Mouse (Mus musculus): ENCODE results near the gene Foxn2. TPM values are rescaled to one million over a fixed set of nuclear protein-coding genes. Genes with fewer than 3 reads are reported as not detected.

Gene Foxn2
- polyA plus RNA-seq, 1 experiment from 2014 or later: 8.5 TPM

DNA sequence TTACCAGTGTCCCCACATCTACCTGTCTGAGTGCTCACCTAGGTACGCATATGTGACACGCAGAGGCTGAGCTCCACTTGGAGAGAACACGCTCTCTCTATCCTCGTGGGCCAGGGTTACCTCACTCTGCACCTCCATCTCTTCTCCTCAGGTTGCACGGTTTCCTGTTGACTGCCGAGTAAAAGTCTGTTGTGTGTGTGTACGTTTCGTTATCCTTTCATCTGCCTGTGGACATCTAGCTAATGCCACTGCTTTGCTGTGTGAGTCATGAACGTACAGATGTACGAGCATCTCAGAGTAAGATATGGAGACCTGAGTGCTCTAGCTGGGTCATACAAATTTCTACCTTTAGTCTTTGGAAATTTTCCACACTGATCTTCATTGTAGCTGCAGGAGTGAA lies 39.9 kb downstream of the Foxn2 start:
- Histone ChIP-seq H3K4me2 (no peak overlapping the region), H3K9me3 (no peaks in the 10 kb centered on the region), H3K9ac (no peak overlapping the region), H3K27me3 (no peaks in the 10 kb centered on the region), H3K4me1 (replicated peaks) (no peaks in the 10 kb centered on the region), H3K27ac (replicated peaks) (no peak overlapping the region), H3K36me3 (no peaks in the 10 kb centered on the region), H3K4me3 (no peak overlapping the region)
- no peak for ATAC-seq (ENCODE audit: low FRiP score, low read depth)
- 93% methylated on average over 10 of the region's 10 CpGs for WGBS

DNA sequence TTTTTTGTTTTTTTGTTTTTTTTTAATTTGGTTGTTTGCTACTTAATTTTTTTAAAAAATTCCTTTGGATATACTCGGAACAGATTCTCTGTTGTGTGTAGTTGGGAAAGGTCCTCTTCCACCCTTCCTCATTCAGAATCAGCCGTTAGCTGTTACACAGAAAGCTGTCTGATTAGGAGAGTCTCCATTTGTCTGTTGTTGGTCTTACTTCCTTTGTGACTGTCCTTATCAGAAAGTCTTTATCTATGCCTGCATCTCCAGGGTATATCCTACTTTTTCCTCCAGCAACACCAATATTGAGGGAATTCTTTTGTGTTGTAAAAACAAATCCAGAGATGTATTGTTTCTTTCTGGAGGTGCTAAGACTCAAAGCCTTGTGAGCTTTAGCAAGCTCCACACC lies 40.6 kb downstream of the Foxn2 start:
- no peak overlapping the region for H3K4me3 ChIP-seq
- WGBS: 84% methylated on average over 2 of the region's 2 CpGs
- no peaks in the 10 kb centered on the region for H3K9me3 ChIP-seq
- no peak overlapping the region for H3K4me2 ChIP-seq
- no peak overlapping the region for H3K9ac ChIP-seq
- no peaks in the 10 kb centered on the region for H3K27me3 ChIP-seq
- H3K4me1 ChIP-seq (replicated peaks): no peaks in the 10 kb centered on the region
- H3K36me3 ChIP-seq: no peaks in the 10 kb centered on the region
- ATAC-seq (ENCODE audit: low FRiP score, low read depth): no peak
- H3K27ac ChIP-seq (replicated peaks): no peak overlapping the region

DNA sequence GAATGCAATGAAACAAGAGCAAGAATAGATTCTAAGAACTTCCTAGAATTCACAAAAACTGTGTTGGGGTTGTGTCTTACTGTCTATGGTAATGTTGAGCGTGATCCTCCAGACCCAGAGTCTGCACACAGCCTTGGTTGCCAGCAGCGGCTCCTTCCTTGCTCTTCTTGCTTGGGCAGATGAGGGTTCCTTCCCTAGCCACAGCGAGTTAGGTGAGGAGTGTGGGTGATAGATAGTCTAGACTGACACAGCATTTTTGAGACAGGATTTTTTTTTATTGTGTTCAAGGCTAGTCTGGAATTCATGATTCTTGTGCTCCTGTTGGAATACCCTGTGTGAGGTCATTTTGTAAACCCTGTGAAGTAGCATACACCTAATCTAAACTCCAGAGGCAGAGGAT lies 41.1 kb downstream of the Foxn2 start:
- H3K9ac ChIP-seq: no peak overlapping the region
- H3K4me3 ChIP-seq: no peak overlapping the region
- H3K4me1 ChIP-seq (replicated peaks): no peaks in the 10 kb centered on the region
- H3K27me3 ChIP-seq: no peaks in the 10 kb centered on the region
- no peak for ATAC-seq (ENCODE audit: low FRiP score, low read depth)
- no peak overlapping the region for H3K4me2 ChIP-seq
- 0 out of 2 replicates have a peak, but pooled peaks cover 3% of the 10 kb centered on the region for H3K36me3 ChIP-seq
- WGBS: 95% methylated on average over 3 of the region's 3 CpGs
- no peaks in the 10 kb centered on the region for H3K9me3 ChIP-seq
- H3K27ac ChIP-seq (replicated peaks): no peak overlapping the region

DNA sequence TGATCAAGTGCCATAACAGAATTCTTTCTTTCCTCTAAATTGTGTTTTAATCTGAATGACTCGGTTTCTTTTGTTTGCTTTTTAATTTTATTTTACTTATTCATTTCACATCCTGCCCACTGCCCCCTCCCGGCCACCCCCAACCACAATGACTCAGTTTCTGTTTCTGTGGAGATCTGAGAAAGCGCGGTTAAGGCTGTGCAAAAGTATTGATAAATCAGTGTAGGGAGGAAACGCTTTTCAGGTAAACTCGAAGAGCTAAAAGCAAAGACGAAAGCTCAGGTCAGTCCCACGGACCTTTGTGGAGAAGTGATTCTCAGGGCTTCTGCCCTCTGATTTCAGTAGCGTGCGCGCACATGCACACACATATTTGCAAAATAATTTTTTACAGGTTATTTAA lies 44.0 kb downstream of the Foxn2 start:
- no peak overlapping the region for H3K9ac ChIP-seq
- no peak for ATAC-seq (ENCODE audit: low FRiP score, low read depth)
- no peak overlapping the region for H3K4me2 ChIP-seq
- H3K27ac ChIP-seq (replicated peaks): no peak overlapping the region
- 0 out of 2 replicates have a peak, but pooled peaks cover 4% of the 10 kb centered on the region for H3K36me3 ChIP-seq
- WGBS: 93% methylated on average over 11 of the region's 11 CpGs
- no peaks in the 10 kb centered on the region for H3K27me3 ChIP-seq
- no peaks in the 10 kb centered on the region for H3K4me1 ChIP-seq (replicated peaks)
- no peaks in the 10 kb centered on the region for H3K9me3 ChIP-seq
- H3K4me3 ChIP-seq: no peak overlapping the region

DNA sequence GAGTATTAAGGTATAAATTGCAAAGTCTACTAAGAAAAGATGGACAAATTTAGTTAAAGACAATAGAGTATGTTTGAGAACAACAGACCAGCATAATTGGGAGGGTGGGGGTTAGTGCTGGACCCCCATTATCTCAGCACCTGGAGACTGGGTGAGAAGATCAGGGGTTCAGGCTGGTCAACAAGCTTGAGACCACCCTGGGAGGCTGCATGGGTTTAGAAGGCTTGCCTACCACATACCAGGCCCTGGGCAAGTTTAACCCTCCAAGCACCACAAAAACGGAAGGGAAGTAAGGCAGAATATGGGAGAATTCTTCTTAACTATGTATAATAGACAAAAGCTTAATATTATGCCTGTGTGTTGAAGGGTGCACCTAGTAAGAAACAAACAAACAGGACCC lies 44.4 kb downstream of the Foxn2 start:
- Histone ChIP-seq H3K27me3 (no peaks in the 10 kb centered on the region), H3K4me3 (no peak overlapping the region), H3K36me3 (0 out of 2 replicates have a peak, but pooled peaks cover 4% of the 10 kb centered on the region), H3K27ac (replicated peaks) (no peak overlapping the region), H3K4me2 (no peak overlapping the region), H3K9ac (no peak overlapping the region), H3K9me3 (no peaks in the 10 kb centered on the region), H3K4me1 (replicated peaks) (no peaks in the 10 kb centered on the region)
- 88% methylated on average over 1 of the region's 1 CpGs for WGBS
- ATAC-seq (ENCODE audit: low FRiP score, low read depth): no peak

DNA sequence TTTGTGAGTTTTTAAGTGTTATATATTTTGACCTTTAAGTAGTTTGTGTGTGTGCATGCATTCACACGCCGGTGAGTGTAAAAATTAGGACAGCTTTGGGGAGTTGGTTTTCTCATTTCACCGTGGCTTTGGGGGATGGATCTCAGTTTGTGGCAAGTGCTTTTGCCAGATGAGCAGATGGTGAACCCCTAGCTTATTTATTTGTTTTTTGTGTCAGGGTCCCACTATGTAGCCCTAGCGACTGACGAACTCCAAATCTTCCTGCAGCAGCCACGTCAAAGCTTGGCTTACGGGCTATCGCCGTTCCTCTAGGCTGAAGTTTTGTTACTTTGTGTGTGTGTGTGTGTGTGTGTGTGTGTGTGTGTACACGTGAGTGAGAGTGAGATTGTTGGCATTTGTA lies 50.0 kb downstream of the Foxn2 start:
- H3K36me3 ChIP-seq: 0 out of 2 replicates have a peak, but pooled peaks cover 4% of the 10 kb centered on the region
- WGBS: 67% methylated on average over 10 of the region's 10 CpGs
- no peak for ATAC-seq (ENCODE audit: low FRiP score, low read depth)

DNA sequence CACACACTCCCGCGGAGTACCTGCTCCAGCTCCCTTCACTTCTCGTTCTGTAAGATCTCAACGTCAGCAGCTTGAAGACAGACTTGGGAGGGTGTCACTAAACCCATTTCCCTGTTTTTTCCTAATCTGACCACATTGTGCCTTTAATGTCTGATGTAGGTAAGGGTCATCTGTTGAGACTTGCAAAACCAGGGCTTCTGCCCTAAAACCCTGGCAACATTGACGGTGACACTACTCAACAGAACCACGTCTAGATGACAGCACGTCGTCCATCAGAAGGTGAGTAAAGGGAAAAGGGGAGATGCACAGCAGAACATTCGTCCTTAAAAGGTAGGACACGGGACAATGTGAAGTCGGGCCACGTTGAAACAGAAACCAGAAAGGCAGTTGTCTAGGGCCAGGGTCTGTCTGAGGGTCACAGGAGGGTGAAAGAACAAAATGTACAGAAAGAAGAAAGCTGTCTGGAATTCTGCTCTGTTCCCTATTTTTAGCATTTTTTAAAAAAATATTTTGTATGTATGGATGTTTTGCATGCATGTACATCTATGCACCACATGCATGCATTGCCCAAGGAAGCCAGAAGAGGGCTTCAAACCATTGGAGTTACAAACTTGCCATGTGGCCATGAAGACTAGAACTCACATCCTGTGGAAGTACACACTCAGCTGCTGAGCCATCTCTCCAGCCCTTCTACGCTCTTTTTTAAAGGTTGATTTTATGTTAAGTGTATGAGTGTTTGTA lies 51.0 kb downstream of the Foxn2 start:
- peaks cover 20% of the 10 kb centered on the region for H3K4me1 ChIP-seq (replicated peaks)
- no peak overlapping the region for H3K4me2 ChIP-seq
- no peaks in the 10 kb centered on the region for H3K27me3 ChIP-seq
- no peak overlapping the region for H3K27ac ChIP-seq (replicated peaks)
- no peaks in the 10 kb centered on the region for H3K9me3 ChIP-seq
- no peak for ATAC-seq (ENCODE audit: low FRiP score, low read depth)
- H3K4me3 ChIP-seq: no peak overlapping the region
- H3K36me3 ChIP-seq: 0 out of 2 replicates have a peak, but pooled peaks cover 1% of the 10 kb centered on the region
- 94% methylated on average over 13 of the region's 13 CpGs for WGBS
- H3K9ac ChIP-seq: no peak overlapping the region

More for the DNA sequence above, 50.0 kb downstream of the Foxn2 start:
- no peak overlapping the region for H3K9ac ChIP-seq
- no peaks in the 10 kb centered on the region for H3K9me3 ChIP-seq
- no peak overlapping the region for H3K4me3 ChIP-seq
- no peak overlapping the region for H3K27ac ChIP-seq (replicated peaks)
- H3K27me3 ChIP-seq: no peaks in the 10 kb centered on the region
- H3K4me2 ChIP-seq: no peak overlapping the region
- H3K4me1 ChIP-seq (replicated peaks): peaks cover 20% of the 10 kb centered on the region

DNA sequence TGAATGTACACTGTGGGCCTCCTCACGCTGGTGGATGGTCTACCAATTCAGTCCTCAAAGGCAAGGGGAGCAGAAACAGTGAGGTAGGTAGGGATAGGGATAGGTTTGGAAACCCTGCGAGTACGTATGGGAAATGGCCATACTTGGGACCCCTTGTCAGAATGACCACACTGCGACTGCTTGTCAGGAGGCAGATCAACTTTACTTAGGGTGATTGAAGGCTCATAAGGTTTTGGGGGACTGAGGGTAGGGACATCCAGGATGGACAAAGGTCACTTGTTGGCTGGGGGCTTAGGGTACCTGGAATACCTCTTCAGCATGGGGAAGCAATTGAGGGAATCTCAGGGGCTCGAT lies 51.6 kb downstream of the Foxn2 start:
- Histone ChIP-seq H3K4me1 (replicated peaks) (peaks cover 20% of the 10 kb centered on the region), H3K4me2 (no peak overlapping the region), H3K4me3 (no peak overlapping the region), H3K9ac (no peak overlapping the region), H3K27ac (replicated peaks) (no peak overlapping the region), H3K27me3 (no peaks in the 10 kb centered on the region), H3K9me3 (no peaks in the 10 kb centered on the region), H3K36me3 (no peaks in the 10 kb centered on the region)
- WGBS: 96% methylated on average over 5 of the region's 5 CpGs
- ATAC-seq (ENCODE audit: low FRiP score, low read depth): no peak

DNA sequence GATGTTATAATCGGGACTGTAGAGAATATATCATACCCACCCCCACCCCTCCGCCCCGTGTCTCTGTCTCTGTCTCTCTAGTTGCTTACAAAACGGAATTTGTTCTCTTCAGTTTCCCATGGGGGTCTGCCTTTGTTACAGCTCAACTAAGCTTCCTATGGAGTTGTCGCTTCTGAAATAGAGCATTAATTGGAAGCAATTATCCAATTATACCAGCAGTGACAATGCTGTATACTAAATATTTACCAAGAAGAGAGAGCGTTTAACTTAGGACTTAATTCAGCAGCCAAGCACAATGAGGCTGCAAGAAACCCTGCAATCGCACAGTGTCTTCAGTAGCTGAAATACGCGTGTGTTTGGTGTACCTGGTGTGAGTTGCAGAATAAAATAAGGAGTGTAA lies 53.0 kb downstream of the Foxn2 start:
- Histone ChIP-seq H3K9ac (no peak overlapping the region), H3K27me3 (no peaks in the 10 kb centered on the region), H3K4me3 (no peak overlapping the region), H3K4me2 (no peak overlapping the region), H3K4me1 (replicated peaks) (peaks cover 20% of the 10 kb centered on the region), H3K36me3 (no peaks in the 10 kb centered on the region), H3K9me3 (no peaks in the 10 kb centered on the region), H3K27ac (replicated peaks) (peak overlapping the region; percentile 85)
- no peak for ATAC-seq (ENCODE audit: low FRiP score, low read depth)
- 41% methylated on average over 9 of the region's 9 CpGs for whole genome bisulfite sequencing

DNA sequence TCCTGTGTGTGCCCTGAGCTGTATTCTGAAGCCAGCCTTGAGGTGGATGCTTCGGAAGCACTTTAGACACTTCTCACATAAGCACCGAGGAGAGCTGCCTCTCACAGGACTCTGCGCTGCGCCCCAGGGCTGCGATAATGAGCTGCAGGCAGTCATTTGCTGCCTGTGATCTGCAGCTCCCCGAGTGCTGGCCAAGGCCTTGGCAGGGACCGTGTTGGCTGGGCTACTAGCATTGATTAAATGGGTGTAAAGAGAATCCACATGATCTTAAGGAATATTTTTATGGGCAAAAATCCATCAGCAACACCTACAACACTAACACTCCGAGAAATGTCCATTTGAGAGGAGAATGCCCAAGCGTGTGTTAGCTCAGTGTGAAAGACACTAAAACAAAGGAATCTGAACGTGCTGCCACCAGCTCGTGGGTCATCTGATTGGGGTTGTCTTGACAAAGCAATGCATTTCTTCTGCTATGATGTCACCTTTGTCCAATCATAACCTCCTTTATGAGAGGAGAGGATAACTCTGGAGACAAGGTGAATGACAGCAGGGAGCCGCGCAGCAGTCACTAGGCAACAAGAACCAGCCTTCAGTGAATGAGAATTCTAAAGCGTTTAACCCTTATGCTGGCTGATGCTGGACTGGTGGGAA lies 53.7 kb downstream of the Foxn2 start:
- Histone ChIP-seq H3K9ac (0 out of 2 replicates have a peak overlapping the region, but pooled peaks have one; percentile 17), H3K27me3 (no peaks in the 10 kb centered on the region), H3K4me3 (0 out of 2 replicates have a peak overlapping the region, but pooled peaks have one; percentile 9), H3K4me1 (replicated peaks) (peaks cover 20% of the 10 kb centered on the region), H3K4me2 (peak overlapping the region; percentile 49), H3K27ac (replicated peaks) (peak overlapping the region; percentile 85), H3K9me3 (no peaks in the 10 kb centered on the region), H3K36me3 (no peaks in the 10 kb centered on the region)
- WGBS: 14% methylated on average over 14 of the region's 14 CpGs
- peak; percentile 87 for ATAC-seq (ENCODE audit: low FRiP score, low read depth)

DNA sequence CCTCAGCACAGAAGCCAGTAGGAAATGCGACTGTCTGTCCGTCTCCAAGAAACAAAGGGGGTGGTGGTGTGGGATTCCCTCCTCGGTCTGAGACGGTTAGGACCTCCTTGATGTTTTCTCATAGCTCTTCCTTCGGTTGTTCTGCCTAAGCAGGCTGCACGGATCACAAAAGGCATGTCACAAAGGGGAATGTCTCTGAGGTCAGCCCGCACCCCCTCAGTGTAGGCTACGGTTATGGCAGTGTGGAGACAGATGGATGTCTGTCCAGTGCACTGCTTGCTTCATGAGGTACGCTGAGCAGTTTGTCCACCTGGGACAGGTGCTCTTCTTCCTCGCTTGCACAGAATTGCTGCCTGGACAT lies 54.2 kb downstream of the Foxn2 start:
- 23% methylated on average over 10 of the region's 10 CpGs for WGBS
- ATAC-seq (ENCODE audit: low FRiP score, low read depth): peak; percentile 57
- Histone ChIP-seq H3K4me3 (0 out of 2 replicates have a peak overlapping the region, but pooled peaks have one; percentile 9), H3K9ac (0 out of 2 replicates have a peak overlapping the region, but pooled peaks have one; percentile 6), H3K27me3 (no peaks in the 10 kb centered on the region), H3K4me1 (replicated peaks) (peaks cover 20% of the 10 kb centered on the region), H3K27ac (replicated peaks) (peak overlapping the region; percentile 85), H3K4me2 (peak overlapping the region; percentile 49), H3K9me3 (no peaks in the 10 kb centered on the region), H3K36me3 (no peaks in the 10 kb centered on the region)

DNA sequence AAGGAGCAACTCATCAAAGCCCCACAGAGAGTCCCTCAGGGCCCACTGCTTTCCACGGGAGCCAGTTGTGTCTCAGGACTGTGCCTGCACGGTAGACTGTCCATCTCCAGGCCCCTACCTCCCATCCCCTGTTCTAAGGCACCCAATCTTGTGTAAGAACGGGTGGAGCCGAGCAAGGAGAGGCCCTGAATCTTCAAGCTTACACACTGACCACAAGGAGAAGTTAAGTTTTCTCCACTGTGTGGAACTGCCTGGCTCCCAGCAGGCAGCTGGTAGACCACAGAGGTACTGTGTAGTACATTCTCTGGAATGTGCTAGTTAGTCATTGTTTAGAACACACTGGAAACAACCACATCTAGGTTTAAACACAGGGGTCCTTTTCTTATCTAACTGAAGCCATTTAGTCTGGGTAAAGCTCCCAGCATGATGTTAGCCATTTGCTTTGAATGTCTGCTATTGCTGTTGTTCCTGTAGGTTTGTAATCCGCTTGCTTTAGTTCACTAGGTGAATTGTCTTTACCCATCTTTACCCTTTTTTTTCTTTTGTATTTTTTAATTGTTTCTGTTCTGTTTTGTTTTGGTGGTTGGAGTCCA lies 57.7 kb downstream of the Foxn2 start:
- no peaks in the 10 kb centered on the region for H3K27me3 ChIP-seq
- no peak overlapping the region for H3K27ac ChIP-seq (replicated peaks)
- H3K9me3 ChIP-seq: no peaks in the 10 kb centered on the region
- no peak overlapping the region for H3K4me3 ChIP-seq
- ATAC-seq (ENCODE audit: low FRiP score, low read depth): no peak
- H3K36me3 ChIP-seq: no peaks in the 10 kb centered on the region
- H3K9ac ChIP-seq: no peak overlapping the region
- peaks cover 20% of the 10 kb centered on the region for H3K4me1 ChIP-seq (replicated peaks)
- 85% methylated on average over 5 of the region's 5 CpGs for WGBS
- H3K4me2 ChIP-seq: no peak overlapping the region

Measured in hindbrain, embryonic 15.5 days (tissue).